Mouse (Mus musculus) large intestine, adult 2 months (tissue): ENCODE results near the gene Cldn4. TPM values are rescaled to one million over a fixed set of nuclear protein-coding genes. Genes with fewer than 3 reads are reported as not detected.
"Not testable (repeated sequence)": the region's sequence is repeated elsewhere in the genome, so short reads cannot be mapped to it uniquely, and the experiment has no call there.

Source experiments
- DNase-seq: peaks from one replicate; pipeline ENCODE4 v3.0.0-alpha.2; 2012; ENCODE audit warnings: low read depth, low spot score
- WGBS: fragments of 180-500 bp; shearing (Covaris S2); methylation state at CpG from one replicate; pipeline ENCODE4 v1.1.7; 2018; 5-methylcytosine and 5-hydroxymethylcytosine counted together
- polyA plus RNA-seq: library from polyadenylated mRNA; depleted of rRNA; stranded (reverse); fragments of >200 nt; gene quantifications from 2 replicates; pipeline ENCODE4 v1.2.3, GENCODE M21; 2012

The Cldn4 gene
- polyA plus RNA-seq, 1 experiment: 111 TPM

- DNase-seq: peak; percentile 98
- WGBS: 3% methylated on average over 32 of the region's 33 CpGs
These were observed 19.4 kb upstream of the Cldn4 start for GRCm38 (mm10) chr5:134965852-134966821.

GRCm38 (mm10) chr5:134965473-134965851 is 18.7 kb upstream of the Cldn4 start:
- DNase-seq: no peak
- 7% methylated on average over 10 of the region's 10 CpGs for WGBS

GRCm38 (mm10) chr5:134964655-134965054 is 17.9 kb upstream of the Cldn4 start:
- DNase-seq: not testable (repeated sequence)

- no peak for DNase-seq
- 34% methylated on average over 5 of the region's 5 CpGs for WGBS
These were observed 16.8 kb upstream of the Cldn4 start for GRCm38 (mm10) chr5:134963546-134963945.

GRCm38 (mm10) chr5:134961519-134961918 is 14.8 kb upstream of the Cldn4 start:
- WGBS: 76% methylated on average over 2 of the region's 2 CpGs
- DNase-seq: no peak

- DNase-seq: no peak
- WGBS: 79% methylated on average over 2 of the region's 2 CpGs
These were observed 13.7 kb upstream of the Cldn4 start for GRCm38 (mm10) chr5:134960430-134960829.

GRCm38 (mm10) chr5:134959114-134959513 is 12.4 kb upstream of the Cldn4 start:
- DNase-seq: peak; percentile 94
- 27% methylated on average over 7 of the region's 7 CpGs for WGBS

GRCm38 (mm10) chr5:134955491-134955890 is 8.8 kb upstream of the Cldn4 start:
- no peak for DNase-seq
- 65% methylated on average over 5 of the region's 5 CpGs for WGBS

GRCm38 (mm10) chr5:134951053-134951884 is 4.5 kb upstream of the Cldn4 start:
- WGBS: 4% methylated on average over 19 of the region's 19 CpGs
- DNase-seq: no peak

GRCm38 (mm10) chr5:134948085-134948439 is 1.3 kb upstream of the Cldn4 start:
- DNase-seq: no peak
- WGBS: 38% methylated on average over 4 of the region's 4 CpGs

- 23% methylated on average over 5 of the region's 5 CpGs for WGBS
- DNase-seq: no peak
These were observed 818 bp upstream of the Cldn4 start for GRCm38 (mm10) chr5:134947420-134948084.

- DNase-seq: no peak
- 23% methylated on average over 43 of the region's 43 CpGs for WGBS
These were observed 474 bp downstream of the Cldn4 start for GRCm38 (mm10) chr5:134946063-134946856.

GRCm38 (mm10) chr5:134945266-134945959 is 1.3 kb downstream of the Cldn4 start:
- no peak for DNase-seq
- 33% methylated on average over 19 of the region's 19 CpGs for WGBS

GRCm38 (mm10) chr5:134944179-134944578 is 2.6 kb downstream of the Cldn4 start:
- 51% methylated on average over 5 of the region's 5 CpGs for WGBS
- no peak for DNase-seq

- 59% methylated on average over 2 of the region's 2 CpGs for WGBS
- DNase-seq: no peak
These were observed 4.0 kb downstream of the Cldn4 start for GRCm38 (mm10) chr5:134942740-134943139.

GRCm38 (mm10) chr5:134941472-134942209 is 5.1 kb downstream of the Cldn4 start:
- 60% methylated on average over 14 of the region's 14 CpGs for WGBS
- no peak for DNase-seq

GRCm38 (mm10) chr5:134939554-134939953 is 7.2 kb downstream of the Cldn4 start:
- not testable (repeated sequence) for DNase-seq
- 81% methylated on average over 4 of the region's 7 CpGs for WGBS

- DNase-seq: no peak
- WGBS: 75% methylated on average over 3 of the region's 3 CpGs
These were observed 7.7 kb downstream of the Cldn4 start for GRCm38 (mm10) chr5:134939069-134939468.
